Mouse (Mus musculus): ENCODE results near the gene Ctdsp1. TPM values are rescaled to one million over a fixed set of nuclear protein-coding genes. Genes with fewer than 3 reads are reported as not detected.
A peak's percentile ranks its signal among the peaks of the same experiment; 100 is the strongest.

Gene Ctdsp1
- total RNA-seq, 2 experiments from 2014 or later = 32.2 to 34.1 TPM

DNA sequence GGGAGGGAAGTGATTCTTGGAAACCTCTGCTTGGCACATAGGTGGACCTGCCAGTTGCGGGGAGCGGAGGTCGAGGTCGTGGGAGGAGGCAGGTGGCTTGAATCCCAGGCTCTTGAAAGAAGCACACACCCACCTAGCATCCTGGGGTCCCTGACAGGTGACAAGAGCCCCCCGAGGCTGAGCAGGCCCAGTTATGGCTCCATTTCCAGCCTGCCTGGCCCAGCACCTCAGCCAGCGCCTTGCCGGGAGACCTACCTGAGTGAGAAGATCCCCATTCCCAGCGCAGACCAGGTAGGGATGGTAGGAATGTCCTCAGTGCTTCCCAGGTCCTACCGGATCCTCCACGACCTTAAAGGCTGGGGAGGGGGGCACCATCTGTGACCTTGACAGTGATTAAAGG lies 15.7 kb upstream of the Ctdsp1 start:
- DNase-seq (ENCODE audit: extremely low spot score in 1 of 2, low spot score in 1 of 2) = no peak

DNA sequence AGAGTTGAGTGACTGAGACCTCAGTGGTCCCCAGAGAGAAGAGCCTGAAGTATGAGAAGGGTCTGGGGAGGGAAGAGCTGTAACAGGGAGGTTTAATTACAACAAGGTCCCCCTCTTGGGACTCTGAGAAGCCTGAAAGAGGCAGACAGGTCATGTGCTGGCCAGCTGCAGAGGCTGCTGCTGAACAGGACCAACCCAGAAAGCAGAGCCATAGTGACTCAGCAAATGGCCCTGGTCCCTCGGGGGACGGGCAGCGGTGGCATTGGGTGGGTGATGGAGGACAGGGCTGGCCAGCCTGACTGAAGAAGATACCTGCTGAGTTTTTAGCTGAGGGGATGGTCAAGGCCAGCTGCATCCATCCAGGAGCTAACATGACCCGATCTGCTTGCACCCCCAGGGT lies 14.9 kb upstream of the Ctdsp1 start:
- no peak for DNase-seq (ENCODE audit: extremely low spot score in 1 of 2, low spot score in 1 of 2)

DNA sequence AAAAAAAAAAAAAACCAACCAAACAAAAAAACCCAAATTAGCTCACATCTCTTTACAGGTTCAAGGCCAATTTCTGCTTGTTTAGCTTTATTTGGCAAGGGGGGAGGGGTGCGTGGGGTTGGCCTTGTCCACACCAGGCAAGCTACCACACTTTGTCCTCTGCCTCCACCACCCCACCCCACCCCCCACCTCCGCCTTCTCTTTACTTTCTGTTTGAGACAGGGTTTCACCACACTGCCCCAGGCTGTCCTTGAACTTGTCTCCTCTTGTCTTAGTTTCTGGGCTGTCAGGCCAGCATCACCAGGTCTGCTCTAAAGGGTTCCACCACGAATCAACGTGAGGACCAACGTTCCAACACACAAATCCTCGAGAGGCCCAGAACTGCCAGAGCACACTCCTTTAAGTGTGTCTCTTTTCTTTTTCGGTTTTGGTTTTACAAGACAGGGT lies 12.2 kb upstream of the Ctdsp1 start:
- no peak for DNase-seq (ENCODE audit: extremely low spot score in 1 of 2, low spot score in 1 of 2)

- DNase-seq (ENCODE audit: extremely low spot score in 1 of 2, low spot score in 1 of 2) = no peak
These were observed 10.8 kb upstream of the Ctdsp1 start for GRCm38 (mm10) chr1:74380484-74380883.

GRCm38 (mm10) chr1:74381588-74382021 lies 9.7 kb upstream of the Ctdsp1 start:
- no peak for DNase-seq (ENCODE audit: extremely low spot score in 1 of 2, low spot score in 1 of 2)

- DNase-seq (ENCODE audit: extremely low spot score in 1 of 2, low spot score in 1 of 2) = no peak
These were observed 7.9 kb upstream of the Ctdsp1 start for GRCm38 (mm10) chr1:74383385-74383784.

GRCm38 (mm10) chr1:74384525-74384924 lies 6.8 kb upstream of the Ctdsp1 start:
- no peak for DNase-seq (ENCODE audit: extremely low spot score in 1 of 2, low spot score in 1 of 2)

GRCm38 (mm10) chr1:74385064-74385463 lies 6.2 kb upstream of the Ctdsp1 start:
- DNase-seq (ENCODE audit: extremely low spot score in 1 of 2, low spot score in 1 of 2) = no peak

DNA sequence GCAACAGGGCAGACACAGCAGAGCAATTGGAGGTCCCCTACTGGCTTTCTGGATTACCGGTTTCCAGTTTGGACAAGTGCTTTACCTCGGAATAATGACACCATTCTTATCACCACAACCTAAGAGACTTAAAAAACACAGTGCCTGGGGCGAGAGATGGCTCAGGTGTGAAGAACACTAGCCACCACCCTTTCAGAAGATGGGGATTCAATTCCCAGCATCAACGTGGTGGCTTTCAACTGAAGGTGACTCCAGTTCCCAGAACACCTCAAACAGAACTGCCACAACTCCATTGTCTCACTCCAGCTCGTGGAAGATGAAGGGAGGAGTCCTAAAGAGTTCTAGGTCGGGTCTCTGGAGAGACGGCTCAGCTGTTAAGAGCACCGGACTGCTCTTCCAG lies 5.8 kb upstream of the Ctdsp1 start:
- DNase-seq (ENCODE audit: extremely low spot score in 1 of 2, low spot score in 1 of 2) = no peak

DNA sequence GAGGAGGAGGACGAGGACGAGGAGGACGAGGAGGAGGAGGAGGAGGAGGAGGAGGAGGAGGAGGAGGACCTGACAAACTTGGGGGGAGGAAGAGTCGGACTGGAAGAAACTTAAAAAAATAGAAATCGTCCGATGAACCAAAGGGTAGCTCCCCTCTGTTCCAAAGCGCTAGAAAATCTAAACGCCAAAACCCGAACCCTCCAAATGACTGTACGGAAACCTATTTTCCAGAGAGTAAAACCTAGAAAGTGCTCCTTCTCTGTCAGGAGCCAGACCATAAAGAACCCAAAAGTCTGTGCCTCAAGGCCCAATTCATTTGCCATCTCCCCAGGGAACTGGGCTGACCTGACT lies 5.0 kb upstream of the Ctdsp1 start:
- no peak for DNase-seq (ENCODE audit: extremely low spot score in 1 of 2, low spot score in 1 of 2)

- DNase-seq (ENCODE audit: extremely low spot score in 1 of 2, low spot score in 1 of 2) = peak; percentile 93 to 98
These were observed 4.5 kb upstream of the Ctdsp1 start for GRCm38 (mm10) chr1:74386714-74387385.

DNA sequence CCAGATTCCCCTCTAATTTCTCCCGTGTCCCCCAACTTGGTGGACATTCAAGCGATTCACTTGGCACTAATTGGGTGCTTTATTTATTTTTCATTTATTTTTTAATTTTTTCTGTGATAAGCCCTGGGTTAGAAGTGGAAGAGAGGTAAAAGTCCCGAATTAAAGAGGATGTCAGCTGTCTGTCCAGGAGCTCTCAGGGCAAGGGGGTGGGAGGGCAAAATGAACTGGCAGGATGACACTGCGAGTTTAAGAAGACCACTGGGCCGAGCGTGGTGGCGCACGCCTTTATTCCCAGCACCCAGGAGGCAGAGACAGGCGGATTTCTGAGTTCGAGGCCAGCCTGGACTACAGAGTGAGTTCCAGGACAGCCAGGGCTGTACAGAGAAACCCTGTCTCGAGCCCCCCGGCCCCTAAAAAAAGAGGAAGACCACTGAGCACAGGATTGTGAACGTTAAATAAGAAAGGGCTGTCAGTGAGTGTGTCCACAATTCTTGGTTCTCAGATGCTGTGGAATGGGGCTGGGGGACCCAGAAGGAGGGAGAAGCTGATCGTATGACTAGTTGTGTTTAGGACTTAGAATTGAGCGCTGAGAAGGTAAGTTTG lies 3.8 kb upstream of the Ctdsp1 start:
- DNase-seq (ENCODE audit: extremely low spot score in 1 of 2, low spot score in 1 of 2) = no peak

DNA sequence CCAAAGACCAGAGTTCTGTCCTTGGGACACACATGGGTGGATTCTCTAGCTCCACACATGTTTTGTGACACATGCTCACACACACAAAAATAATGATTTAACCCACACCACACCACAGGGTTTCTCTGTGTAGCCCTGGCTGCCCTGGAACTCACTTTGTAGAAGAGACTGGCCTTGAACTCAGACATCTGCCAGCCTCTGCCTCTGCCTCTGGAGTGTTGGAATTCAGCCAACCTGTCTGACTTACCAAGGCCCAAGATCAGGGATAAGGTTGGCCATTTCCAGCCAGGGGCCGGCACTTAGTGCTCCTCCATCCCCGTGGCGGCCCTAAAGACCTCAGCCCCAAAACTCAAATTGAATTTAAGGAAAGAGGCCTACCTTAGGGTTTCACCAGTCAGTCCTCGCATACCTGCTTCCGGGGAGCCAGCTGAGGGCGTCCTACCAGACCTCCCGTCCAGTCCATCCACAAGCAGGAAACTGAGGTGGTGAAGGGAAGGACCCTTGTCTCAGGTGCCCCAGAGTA lies 2.9 kb upstream of the Ctdsp1 start:
- no peak for DNase-seq (ENCODE audit: extremely low spot score in 1 of 2, low spot score in 1 of 2)

DNA sequence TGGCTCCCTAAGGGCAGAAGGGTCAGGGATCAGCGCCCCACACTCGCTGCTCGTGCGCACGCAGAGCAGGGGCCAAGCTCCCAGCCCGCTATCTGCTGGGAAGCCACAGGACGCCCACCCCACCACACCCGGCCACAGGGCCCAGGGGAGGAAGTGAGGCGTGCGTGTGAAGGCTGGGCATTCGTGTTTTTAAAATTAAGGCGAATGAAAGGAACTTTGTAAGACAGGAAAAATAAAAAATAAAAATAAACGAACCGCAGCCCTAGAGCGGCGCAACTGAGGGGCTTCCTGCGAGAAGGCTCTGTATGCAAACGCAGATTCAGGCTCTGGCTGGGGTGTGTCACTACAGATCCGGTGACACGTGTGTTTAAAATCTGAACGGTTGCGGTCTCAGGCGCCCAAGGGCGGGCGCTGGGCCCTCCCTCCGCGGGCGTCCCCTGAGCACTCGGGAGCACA lies 1.4 kb upstream of the Ctdsp1 start:
- DNase-seq (ENCODE audit: extremely low spot score in 1 of 2, low spot score in 1 of 2) = no peak

DNA sequence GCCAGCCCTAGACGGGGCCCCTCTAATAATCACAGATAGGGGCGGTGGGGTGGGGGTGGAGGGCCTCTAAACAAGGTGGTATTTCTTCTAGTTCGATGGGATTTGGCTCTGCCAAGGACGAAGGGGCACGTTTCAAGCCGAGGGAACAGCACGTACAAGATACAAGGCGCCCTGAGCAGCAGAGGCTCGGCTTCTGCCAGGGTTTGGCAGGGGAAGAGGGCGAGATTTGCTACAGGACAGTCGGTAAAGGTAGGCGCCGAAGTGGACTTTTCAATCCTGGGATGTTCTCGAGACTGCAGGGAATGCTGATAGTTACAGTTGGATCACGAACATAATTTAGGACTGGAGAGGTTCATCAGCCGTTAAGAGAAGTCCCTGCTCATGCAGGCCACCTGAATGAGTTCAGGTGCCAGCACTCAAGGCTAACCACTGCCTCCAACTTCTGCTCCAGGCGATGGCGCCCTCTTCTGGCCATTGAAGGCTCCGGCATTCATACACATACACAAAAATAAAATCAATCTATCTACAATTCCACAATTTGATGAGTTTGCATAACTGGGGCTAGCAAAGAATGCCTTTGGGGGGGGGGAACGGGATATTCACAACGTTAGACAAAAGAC lies 912 bp upstream of the Ctdsp1 start:
- DNase-seq (ENCODE audit: extremely low spot score in 1 of 2, low spot score in 1 of 2) = peak in 1 of 2 experiments; percentile 54

GRCm38 (mm10) chr1:74391844-74392441 lies 634 bp downstream of the Ctdsp1 start:
- DNase-seq (ENCODE audit: extremely low spot score in 1 of 2, low spot score in 1 of 2) = peak; percentile 28 to 43

GRCm38 (mm10) chr1:74392446-74392994 lies 1.2 kb downstream of the Ctdsp1 start:
- no peak for DNase-seq (ENCODE audit: extremely low spot score in 1 of 2, low spot score in 1 of 2)

GRCm38 (mm10) chr1:74393010-74393409 lies 1.7 kb downstream of the Ctdsp1 start:
- no peak for DNase-seq (ENCODE audit: extremely low spot score in 1 of 2, low spot score in 1 of 2)

DNA sequence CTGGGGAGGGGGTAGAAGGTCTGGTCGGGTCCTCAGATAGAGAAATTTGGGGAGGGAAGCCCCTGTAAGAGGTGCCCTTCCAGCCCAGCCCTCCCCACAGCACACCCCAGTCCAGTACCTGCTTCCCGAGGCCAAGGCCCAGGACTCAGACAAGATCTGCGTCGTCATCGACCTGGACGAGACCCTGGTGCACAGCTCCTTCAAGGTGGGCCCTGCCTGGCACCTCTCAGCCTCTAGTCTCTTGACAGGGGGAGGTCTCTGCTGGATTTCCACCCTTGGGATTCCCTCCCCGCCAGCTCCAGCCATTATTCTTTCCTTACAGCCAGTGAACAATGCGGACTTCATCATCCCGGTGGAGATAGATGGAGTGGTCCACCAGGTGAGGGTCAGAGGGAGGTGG lies 2.4 kb downstream of the Ctdsp1 start:
- DNase-seq (ENCODE audit: extremely low spot score in 1 of 2, low spot score in 1 of 2) = no peak

DNA sequence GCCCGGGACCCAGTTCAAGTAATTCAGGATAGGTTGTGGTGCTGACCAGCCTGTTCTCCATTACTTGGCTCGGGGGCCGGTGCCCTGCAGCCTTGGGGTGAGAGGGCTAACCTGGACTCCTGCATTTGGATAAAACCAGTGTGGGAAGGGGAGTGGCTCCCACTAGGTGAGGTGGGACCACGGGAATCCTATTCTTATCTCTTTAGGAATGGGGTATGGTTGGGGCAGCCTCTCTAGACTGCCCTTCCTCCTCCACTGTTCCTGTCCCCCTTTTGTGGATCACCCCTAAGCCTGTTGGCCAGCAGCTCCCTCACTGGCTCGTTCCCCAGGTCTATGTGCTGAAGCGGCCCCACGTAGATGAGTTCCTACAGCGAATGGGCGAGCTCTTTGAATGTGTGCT lies 3.0 kb downstream of the Ctdsp1 start:
- DNase-seq (ENCODE audit: extremely low spot score in 1 of 2, low spot score in 1 of 2) = no peak

DNA sequence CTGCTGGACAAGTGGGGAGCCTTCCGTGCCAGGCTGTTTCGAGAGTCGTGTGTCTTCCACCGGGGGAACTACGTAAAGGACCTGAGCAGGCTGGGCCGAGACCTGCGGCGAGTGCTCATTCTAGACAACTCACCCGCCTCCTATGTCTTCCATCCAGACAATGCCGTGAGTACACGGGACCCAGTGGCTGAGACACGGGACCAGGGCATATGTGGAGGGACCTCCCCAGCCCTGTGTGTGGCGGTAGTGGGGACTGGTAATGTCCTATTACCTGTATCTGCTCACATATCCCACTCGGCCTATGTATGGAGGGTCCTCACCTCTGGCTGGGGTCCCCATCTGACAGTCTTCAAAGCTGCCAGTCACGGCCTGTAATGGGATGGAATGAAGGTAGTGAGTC lies 3.5 kb downstream of the Ctdsp1 start:
- DNase-seq (ENCODE audit: extremely low spot score in 1 of 2, low spot score in 1 of 2) = no peak
